Mouse (Mus musculus): ENCODE data around the gene Olfr62.

- no peak for TF ChIP-seq GATA1 (IDR thresholded peaks at IDR 0.05; ENCODE audit: low read length)
- TF ChIP-seq TAL1 (IDR thresholded peaks at IDR 0.05; ENCODE audit: low read length) = no peak
Observed at GRCm38 (mm10) chr4:118687086-118687485, 28.3 kb downstream of the Olfr62 start.
